ENCODE assay signal across 13 mouse cellular contexts in the genomic region with DNA sequence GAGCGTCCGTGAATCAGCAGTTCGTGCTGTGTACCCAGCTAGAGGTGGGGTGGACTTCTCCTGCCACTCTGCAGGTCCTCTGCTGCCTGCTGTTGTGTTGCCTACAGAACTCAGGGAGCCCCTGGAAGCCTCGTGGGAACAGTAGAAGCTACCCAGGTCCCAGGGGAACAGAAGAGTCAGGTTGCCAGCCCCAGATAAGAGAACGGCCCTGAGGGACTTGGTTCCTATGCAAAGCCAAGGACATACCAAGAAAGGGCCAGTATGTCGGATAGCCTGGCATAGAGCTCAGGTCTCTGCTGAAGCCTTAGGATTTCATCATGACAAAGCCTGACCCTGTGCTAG. TPM values are rescaled to one million over a fixed set of nuclear protein-coding genes. Genes with fewer than 3 reads are reported as not detected.
DNase-seq lines count a peak whose midpoint lies in the region; ATAC-seq and TF ChIP-seq lines count a peak whose summit lies in the region.
"Had no signal": no experiment of that assay in that cellular context is flagged by ENCODE, and none has a peak within 500 bp of the region (broad histone marks: within the 10 kb centered on the region; RNA-seq: fewer than 3 reads in every experiment).

No protein-coding gene starts in this region.

- H3K36me3 ChIP-seq in heart, embryonic 13.5 days: no peaks in the 10 kb centered on the region
- H3K36me3 ChIP-seq in stomach, embryonic 15.5 days: no peaks in the 10 kb centered on the region
- H3K36me3 ChIP-seq in stomach, postnatal 0 days (ENCODE audit: control insufficient read depth, insufficient read depth, low read length): no peaks in the 10 kb centered on the region
- H3K36me3 ChIP-seq in hindbrain, embryonic 14.5 days (replicated peaks; ENCODE audit: control insufficient read depth, insufficient read depth): no peaks in the 10 kb centered on the region
- H3K36me3 ChIP-seq: intestine, embryonic 15.5 days; lung, embryonic 15.5 days had no signal

- H3K4me3 ChIP-seq in heart, embryonic 13.5 days: no peak overlapping the region
- no peak overlapping the region for H3K4me3 ChIP-seq in stomach, embryonic 15.5 days (replicated peaks)
- H3K4me3 ChIP-seq in stomach, postnatal 0 days (ENCODE audit: low read depth, low read length): no peak overlapping the region
- H3K4me3 ChIP-seq in hindbrain, embryonic 14.5 days (replicated peaks; ENCODE audit: low read length): no peak overlapping the region
- H3K4me3 ChIP-seq: intestine, embryonic 15.5 days; lung, embryonic 15.5 days had no signal

- H3K4me1 ChIP-seq in heart, embryonic 13.5 days: peaks cover 29% of the 10 kb centered on the region
- H3K4me1 ChIP-seq in stomach, embryonic 15.5 days: peaks cover 8% of the 10 kb centered on the region; the same call in 1 of the 2 replicates
- no peaks in the 10 kb centered on the region for H3K4me1 ChIP-seq in stomach, postnatal 0 days (replicated peaks; ENCODE audit: control insufficient read depth, insufficient read depth)
- H3K4me1 ChIP-seq in hindbrain, embryonic 14.5 days (replicated peaks; ENCODE audit: control insufficient read depth, insufficient read depth, low read length): peaks cover 8% of the 10 kb centered on the region

- H3K9me3 ChIP-seq in heart, embryonic 13.5 days: no peaks in the 10 kb centered on the region
- H3K9me3 ChIP-seq in stomach, embryonic 15.5 days: no peaks in the 10 kb centered on the region
- no peaks in the 10 kb centered on the region for H3K9me3 ChIP-seq in stomach, postnatal 0 days (ENCODE audit: control insufficient read depth, low read length)
- H3K9me3 ChIP-seq in hindbrain, embryonic 14.5 days (ENCODE audit: control insufficient read depth, low read length): no peaks in the 10 kb centered on the region
- H3K9me3 ChIP-seq: intestine, embryonic 15.5 days; lung, embryonic 15.5 days had no signal

- ATAC-seq in heart, embryonic 13.5 days (ENCODE audit: extremely low read depth, insufficient number of reproducible peaks, low FRiP score, low TSS enrichment): no peak
- no peak for ATAC-seq in stomach, embryonic 15.5 days (ENCODE audit: insufficient read depth, low FRiP score, low read depth)
- no peak for ATAC-seq in stomach, postnatal 0 days (ENCODE audit: low FRiP score, low TSS enrichment)
- no peak for ATAC-seq in hindbrain, embryonic 14.5 days (ENCODE audit: low FRiP score)
- ATAC-seq: intestine, embryonic 15.5 days had no signal

- no peak overlapping the region for H3K4me2 ChIP-seq in heart, embryonic 13.5 days
- H3K4me2 ChIP-seq in stomach, embryonic 15.5 days: no peak overlapping the region
- H3K4me2 ChIP-seq in stomach, postnatal 0 days (replicated peaks; ENCODE audit: low read depth): no peak overlapping the region
- H3K4me2 ChIP-seq in hindbrain, embryonic 14.5 days (replicated peaks): peak overlapping the region; percentile 6; the same call in 1 of the 2 replicates
- H3K4me2 ChIP-seq: intestine, embryonic 15.5 days; lung, embryonic 15.5 days had no signal

- H3K27ac ChIP-seq in heart, embryonic 13.5 days (replicated peaks): no peak overlapping the region
- peak overlapping the region; percentile 6; the same call in 1 of the 2 replicates for H3K27ac ChIP-seq in stomach, embryonic 15.5 days
- no peak overlapping the region for H3K27ac ChIP-seq in stomach, postnatal 0 days (replicated peaks)
- H3K27ac ChIP-seq in hindbrain, embryonic 14.5 days: no peak overlapping the region
- H3K27ac ChIP-seq: intestine, embryonic 15.5 days; lung, embryonic 15.5 days had no signal

- H3K9ac ChIP-seq in heart, embryonic 13.5 days: peak overlapping the region; percentile 33; the same call in 1 of the 2 replicates
- no peak overlapping the region for H3K9ac ChIP-seq in stomach, embryonic 15.5 days
- H3K9ac ChIP-seq in stomach, postnatal 0 days (ENCODE audit: low read length): no peak overlapping the region
- H3K9ac ChIP-seq in hindbrain, embryonic 14.5 days: no peak overlapping the region
- H3K9ac ChIP-seq: intestine, embryonic 15.5 days; lung, embryonic 15.5 days had no signal

- peaks cover 33% of the 10 kb centered on the region for H3K27me3 ChIP-seq in heart, embryonic 13.5 days (replicated peaks)
- no peaks in the 10 kb centered on the region for H3K27me3 ChIP-seq in stomach, embryonic 15.5 days (replicated peaks)
- H3K27me3 ChIP-seq in stomach, postnatal 0 days (ENCODE audit: control insufficient read depth, insufficient read depth, low read length): no peaks in the 10 kb centered on the region
- H3K27me3 ChIP-seq in hindbrain, embryonic 14.5 days (ENCODE audit: control insufficient read depth, insufficient read depth, low read length): no peaks in the 10 kb centered on the region
- H3K27me3 ChIP-seq: intestine, embryonic 15.5 days; lung, embryonic 15.5 days had no signal

- no peak for TF ChIP-seq EP300 in stomach, postnatal 0 days (optimal IDR thresholded peaks at IDR 0.05)

- no peak for DNase-seq in heart, postnatal 4 days
- no peak for DNase-seq in stomach, postnatal 0 days (ENCODE audit: low spot score)
- DNase-seq in hindbrain, embryonic 14.5 days (ENCODE audit: low spot score): no peak
- no peak for DNase-seq in lung, adult 18-20 months
- DNase-seq in lung, postnatal 36 days: no peak
- DNase-seq: adrenal gland, adult 8-10 months; cerebellum, adult 8-10 months; embryo, embryonic 11 days; kidney, postnatal 10 days had no signal

- TF ChIP-seq CTCF in stomach, postnatal 0 days (IDR thresholded peaks at IDR 0.05; ENCODE audit: low read depth): no peak

- WGBS in heart, embryonic 13.5 days: 40% methylated on average over 6 of the region's 6 CpGs
- WGBS in stomach, embryonic 15.5 days: 53% methylated on average over 6 of the region's 6 CpGs
- 48% methylated on average over 6 of the region's 6 CpGs for WGBS in stomach, postnatal 0 days
- 41% methylated on average over 6 of the region's 6 CpGs for WGBS in hindbrain, embryonic 14.5 days

RNA-seq across cellular contexts. Expression of a gene that starts 24.0 kb away (rescaled TPM):
- 63.8 and 71.9 TPM in 2 replicates for polyA plus RNA-seq in heart, embryonic 13.5 days (2015; fragmentation: Nextera tagmentation; extraction: Ambion mirVana)
- 10 to 100 TPM; 25.4 to 30.7 TPM for total RNA-seq in heart, postnatal 4 days (2021)
- 82.0 and 89.6 TPM in 2 replicates for polyA plus RNA-seq in stomach, embryonic 15.5 days (2015; fragmentation: Nextera tagmentation; extraction: Ambion mirVana)
- 43.0 and 46.9 TPM in 2 replicates for polyA plus RNA-seq in stomach, postnatal 0 days (2015; fragmentation: Nextera tagmentation; extraction: Ambion mirVana)
- polyA plus RNA-seq in hindbrain, embryonic 14.5 days (2014; fragmentation: Nextera tagmentation; extraction: Ambion mirVana): 117 and 129 TPM in 2 replicates

RNA-seq across cellular contexts. Expression of a gene that starts 57.1 kb away (rescaled TPM):
- 246 and 268 TPM in 2 replicates for polyA plus RNA-seq in heart, embryonic 13.5 days (2015; fragmentation: Nextera tagmentation; extraction: Ambion mirVana)
- 100 to 1,000 TPM; 137 to 153 TPM for total RNA-seq in heart, postnatal 4 days (2021)
- polyA plus RNA-seq in stomach, embryonic 15.5 days (2015; fragmentation: Nextera tagmentation; extraction: Ambion mirVana): 205 and 213 TPM in 2 replicates
- 182 and 183 TPM in 2 replicates for polyA plus RNA-seq in stomach, postnatal 0 days (2015; fragmentation: Nextera tagmentation; extraction: Ambion mirVana)
- 150 and 157 TPM in 2 replicates for polyA plus RNA-seq in hindbrain, embryonic 14.5 days (2014; fragmentation: Nextera tagmentation; extraction: Ambion mirVana)
